Mouse (Mus musculus): Measurements from ENCODE around the gene Ccdc155.

- TF ChIP-seq CTCF (IDR thresholded peaks at IDR 0.05; ENCODE audit: control insufficient read depth, insufficient read depth, insufficient read length) (no peak), MYOD1 (IDR thresholded peaks at IDR 0.05; ENCODE audit: control insufficient read depth, insufficient read length, low read depth) (no peak), MAX (IDR thresholded peaks at IDR 0.05) (no peak), CEBPB (IDR thresholded peaks at IDR 0.05; ENCODE audit: low read depth) (no peak)
Measured at GRCm38 (mm10) chr7:45139904-45140723, 64.6 kb downstream of the Ccdc155 start.

Data from C2C12 (cell line).